Mouse (Mus musculus) lung, embryonic 14.5 days (tissue): ENCODE measurements around the gene S100a4. TPM values are rescaled to one million over a fixed set of nuclear protein-coding genes. Genes with fewer than 3 reads are reported as not detected.

Experiments used
- ATAC-seq: fragments of 200-750 bp; cut with Nextera tagmentation; 2 replicates; pipeline ENCODE4 v1.8.0; 2017; ENCODE audit warnings: mild to moderate bottlenecking, moderate TSS enrichment, moderate library complexity; ENCODE audit not compliant: insufficient read depth
- DNase-seq: peaks from one replicate; pipeline ENCODE4 v3.0.0-alpha.2; 2015
- H3K27ac ChIP-seq: fragments of 300-500 bp; sonication (generic); 2 replicates; pipeline ENCODE4 v1.5.1; 2014; ENCODE audit warnings: low read depth, mild to moderate bottlenecking, moderate library complexity
- H3K27me3 ChIP-seq: fragments of 300-500 bp; sonication (generic); 2 replicates; pipeline ENCODE4 v1.6.1; 2014; ENCODE audit warnings: low read length, control low read depth; ENCODE audit not compliant: insufficient read depth
- H3K36me3 ChIP-seq: fragments of 300-500 bp; sonication (generic); 2 replicates; pipeline ENCODE4 v1.6.1; 2014; ENCODE audit warnings: control low read depth; ENCODE audit not compliant: insufficient read depth
- H3K4me1 ChIP-seq: fragments of 300-500 bp; sonication (generic); 2 replicates; pipeline ENCODE4 v1.6.1; 2014; ENCODE audit warnings: antibody characterized with exemption, control low read depth; ENCODE audit not compliant: insufficient read depth
- H3K4me2 ChIP-seq: fragments of 300-500 bp; sonication (generic); 2 replicates; pipeline ENCODE4 v1.6.1; 2014; ENCODE audit warnings: mild to moderate bottlenecking
- H3K4me3 ChIP-seq: fragments of 300-500 bp; sonication (generic); 2 replicates; pipeline ENCODE4 v1.5.1; 2014; ENCODE audit warnings: low read depth, low read length
- H3K9ac ChIP-seq: fragments of 300-500 bp; sonication (generic); 2 replicates; pipeline ENCODE4 v1.6.1; 2014
- H3K9me3 ChIP-seq: fragments of 300-500 bp; sonication (generic); 2 replicates; pipeline ENCODE4 v1.6.1; 2016; ENCODE audit warnings: low read depth, low read length, control low read depth
- CTCF ChIP-seq: IDR thresholded peaks from 2 replicates; pipeline ENCODE4 v1.5.1; 2016; ENCODE audit warnings: antibody characterized with exemption, low read depth
- WGBS: fragments of 180-500 bp; shearing (Covaris S2); extraction: QIAGEN DNeasy Blood & Tissue Kit; methylation state at CpG from one replicate; pipeline ENCODE4 v1.1.7; 2014; 5-methylcytosine and 5-hydroxymethylcytosine counted together
- polyA plus RNA-seq: library from polyadenylated mRNA; unstranded; fragments of >200 nt; fragmentation: Nextera tagmentation; extraction: Ambion mirVana; gene quantifications from 2 replicates; pipeline ENCODE4 v1.2.1, GENCODE M21; 2014

Gene S100a4
- polyA plus RNA-seq, 1 experiment from 2014 or later, result 3.1 TPM

GRCm38 (mm10) chr3:90621552-90621951 is 18.0 kb downstream of the S100a4 start:
- no peak overlapping the region for H3K4me3 ChIP-seq
- no peaks in the 10 kb centered on the region for H3K9me3 ChIP-seq
- no peak overlapping the region for H3K9ac ChIP-seq
- no peak overlapping the region for H3K4me2 ChIP-seq
- no peak overlapping the region for H3K27ac ChIP-seq
- WGBS, result 42% methylated on average over 7 of the region's 7 CpGs
- H3K27me3 ChIP-seq, result no peaks in the 10 kb centered on the region
- DNase-seq, result no peak
- H3K36me3 ChIP-seq, result no peaks in the 10 kb centered on the region
- ATAC-seq, result no peak
- peaks cover 13% of the 10 kb centered on the region; the same call in 1 of the 2 replicates for H3K4me1 ChIP-seq
- no peak for TF ChIP-seq CTCF

- H3K4me1 ChIP-seq, result peaks cover 13% of the 10 kb centered on the region; the same call in 1 of the 2 replicates
- DNase-seq (peak; percentile 89), ATAC-seq (peak; percentile 52; the same call in 1 of the 2 replicates)
- no peaks in the 10 kb centered on the region for H3K27me3 ChIP-seq
- 12% methylated on average over 2 of the region's 2 CpGs for WGBS
- TF ChIP-seq CTCF, result no peak
- H3K27ac ChIP-seq, result peak overlapping the region; percentile 6; the same call in 1 of the 2 replicates
- no peaks in the 10 kb centered on the region for H3K9me3 ChIP-seq
- no peaks in the 10 kb centered on the region for H3K36me3 ChIP-seq
- H3K4me2 ChIP-seq, result no peak overlapping the region
- no peak overlapping the region for H3K4me3 ChIP-seq
- no peak overlapping the region for H3K9ac ChIP-seq
Observed at GRCm38 (mm10) chr3:90623435-90624071, 20.0 kb downstream of the S100a4 start.

- H3K36me3 ChIP-seq, result no peaks in the 10 kb centered on the region
- H3K4me3 ChIP-seq, result no peak overlapping the region
- WGBS, result 74% methylated on average over 5 of the region's 5 CpGs
- DNase-seq, result no peak
- ATAC-seq, result no peak
- TF ChIP-seq CTCF, result no peak
- no peaks in the 10 kb centered on the region for H3K9me3 ChIP-seq
- H3K4me1 ChIP-seq, result peaks cover 13% of the 10 kb centered on the region; the same call in 1 of the 2 replicates
- peak overlapping the region; percentile 75 for H3K27ac ChIP-seq
- H3K9ac ChIP-seq, result no peak overlapping the region
- H3K4me2 ChIP-seq, result no peak overlapping the region
- no peaks in the 10 kb centered on the region for H3K27me3 ChIP-seq
Observed at GRCm38 (mm10) chr3:90625496-90625895, 21.9 kb downstream of the S100a4 start.

- no peaks in the 10 kb centered on the region for H3K9me3 ChIP-seq
- H3K36me3 ChIP-seq, result no peaks in the 10 kb centered on the region
- no peak overlapping the region for H3K4me2 ChIP-seq
- H3K4me1 ChIP-seq, result peaks cover 13% of the 10 kb centered on the region; the same call in 1 of the 2 replicates
- H3K9ac ChIP-seq, result no peak overlapping the region
- 34% methylated on average over 9 of the region's 9 CpGs for WGBS
- no peak overlapping the region for H3K4me3 ChIP-seq
- no peak for TF ChIP-seq CTCF
- H3K27me3 ChIP-seq, result no peaks in the 10 kb centered on the region
- ATAC-seq (no peak), DNase-seq (peak; percentile 51)
- peak overlapping the region; percentile 75 for H3K27ac ChIP-seq
Observed at GRCm38 (mm10) chr3:90626266-90627021, 22.9 kb downstream of the S100a4 start.

- no peaks in the 10 kb centered on the region for H3K36me3 ChIP-seq
- H3K4me2 ChIP-seq, result no peak overlapping the region
- DNase-seq (no peak), ATAC-seq (no peak)
- peaks cover 13% of the 10 kb centered on the region; the same call in 1 of the 2 replicates for H3K4me1 ChIP-seq
- no peak for TF ChIP-seq CTCF
- WGBS, result 83% methylated on average over 5 of the region's 5 CpGs
- no peaks in the 10 kb centered on the region for H3K9me3 ChIP-seq
- H3K27me3 ChIP-seq, result no peaks in the 10 kb centered on the region
- H3K9ac ChIP-seq, result no peak overlapping the region
- no peak overlapping the region for H3K4me3 ChIP-seq
- H3K27ac ChIP-seq, result peak overlapping the region; percentile 37; the same call in 1 of the 2 replicates
Observed at GRCm38 (mm10) chr3:90627366-90627765, 23.8 kb downstream of the S100a4 start.

- no peaks in the 10 kb centered on the region for H3K9me3 ChIP-seq
- H3K36me3 ChIP-seq, result no peaks in the 10 kb centered on the region
- peaks cover 13% of the 10 kb centered on the region; the same call in 1 of the 2 replicates for H3K4me1 ChIP-seq
- ATAC-seq (peak; percentile 36; the same call in 1 of the 2 replicates), DNase-seq (peak; percentile 56)
- H3K4me3 ChIP-seq, result no peak overlapping the region
- no peak overlapping the region for H3K4me2 ChIP-seq
- TF ChIP-seq CTCF, result peak; percentile 74
- H3K9ac ChIP-seq, result no peak overlapping the region
- WGBS, result 55% methylated on average over 4 of the region's 4 CpGs
- no peaks in the 10 kb centered on the region for H3K27me3 ChIP-seq
- H3K27ac ChIP-seq, result no peak overlapping the region
Observed at GRCm38 (mm10) chr3:90627807-90628206, 24.2 kb downstream of the S100a4 start.

DNA sequence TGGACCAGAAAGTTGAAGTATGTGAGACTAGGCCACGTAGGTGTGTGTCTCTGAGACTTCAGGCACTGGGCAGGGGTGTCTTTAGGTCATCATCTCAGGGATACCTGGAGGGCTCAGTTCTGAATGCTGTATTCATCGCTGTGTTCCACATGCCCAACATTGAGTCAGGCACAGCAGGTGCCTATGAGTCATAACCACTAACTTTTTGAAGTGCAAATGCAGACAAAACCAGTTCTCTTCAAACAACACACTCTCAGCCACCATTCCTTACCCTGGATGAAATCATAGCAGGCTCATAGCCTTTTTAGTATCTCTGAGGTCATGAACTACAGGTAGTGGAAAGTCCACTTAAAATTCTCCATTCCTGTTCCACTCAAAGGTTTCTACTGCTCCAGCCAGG is 25.7 kb downstream of the S100a4 start:
- TF ChIP-seq CTCF, result no peak
- Histone ChIP-seq H3K4me2 (no peak overlapping the region), H3K36me3 (no peaks in the 10 kb centered on the region), H3K27ac (no peak overlapping the region), H3K9ac (no peak overlapping the region), H3K27me3 (no peaks in the 10 kb centered on the region), H3K4me1 (peaks cover 3% of the 10 kb centered on the region; the same call in 1 of the 2 replicates), H3K9me3 (no peaks in the 10 kb centered on the region), H3K4me3 (no peak overlapping the region)
- 66% methylated on average over 2 of the region's 2 CpGs for WGBS
- ATAC-seq (peak; percentile 37; the same call in 1 of the 2 replicates), DNase-seq (no peak)
